Mouse (Mus musculus) lung, postnatal 0 days (tissue): ENCODE data around the gene Rab31.

ENCODE experiments used
- CTCF ChIP-seq: IDR thresholded peaks from 2 replicates; pipeline ENCODE4 v1.5.1; 2016; ENCODE audit warnings: antibody characterized with exemption, mild to moderate bottlenecking
- EP300 ChIP-seq: IDR thresholded peaks from 2 replicates; pipeline ENCODE4 v1.6.1; 2016; ENCODE audit warnings: antibody characterized with exemption, mild to moderate bottlenecking, control low read depth

DNA sequence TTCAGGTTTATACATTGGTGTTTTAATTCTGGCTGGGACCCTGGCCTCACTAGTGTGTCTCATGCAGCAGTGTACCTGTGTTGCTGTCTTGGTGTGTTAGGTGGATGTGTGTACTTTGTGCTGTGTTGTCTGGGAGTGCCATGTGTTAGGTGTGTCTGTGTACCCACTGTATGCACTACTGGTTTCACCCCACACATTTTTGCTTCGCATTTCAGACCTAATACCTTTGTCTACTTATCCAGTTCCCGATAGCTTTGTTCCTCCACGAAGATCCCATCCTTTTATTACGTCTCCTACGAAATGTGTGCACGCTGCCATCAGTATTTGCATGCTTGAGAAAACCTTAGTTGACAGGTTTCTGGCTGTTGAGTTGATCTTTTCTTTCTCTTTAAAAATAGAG is 27.9 kb upstream of the Rab31 start:
- TF ChIP-seq CTCF: no peak
- TF ChIP-seq EP300: no peak
